Mouse (Mus musculus) lung, embryonic 16.5 days (tissue): ENCODE measurements around the gene Bag1. TPM values are rescaled to one million over a fixed set of nuclear protein-coding genes. Genes with fewer than 3 reads are reported as not detected.

Experiments
- ATAC-seq: fragments of 200-750 bp; cut with Nextera tagmentation; 2 replicates; pipeline ENCODE4 v1.8.0; 2017; ENCODE audit warnings: low read depth, mild to moderate bottlenecking, moderate library complexity
- H3K27ac ChIP-seq: fragments of 300-500 bp; sonication (generic); 2 replicates; pipeline ENCODE4 v1.5.1; 2014; ENCODE audit warnings: mild to moderate bottlenecking, control low read depth, low read length
- H3K27me3 ChIP-seq: fragments of 300-500 bp; sonication (generic); 2 replicates; pipeline ENCODE4 v1.6.1; 2014; ENCODE audit warnings: low read depth, low read length, mixed read lengths; ENCODE audit not compliant: control insufficient read depth, insufficient read depth
- H3K36me3 ChIP-seq: fragments of 300-500 bp; sonication (generic); 2 replicates; pipeline ENCODE4 v1.6.1; 2014; ENCODE audit warnings: low read length; ENCODE audit not compliant: control insufficient read depth, insufficient read depth
- H3K4me1 ChIP-seq: fragments of 300-500 bp; sonication (generic); replicated peaks from 2 replicates; pipeline ENCODE4 v1.6.1; 2014; ENCODE audit warnings: low read length, mixed read lengths; ENCODE audit not compliant: control insufficient read depth, insufficient read depth
- H3K4me2 ChIP-seq: fragments of 300-500 bp; sonication (generic); 2 replicates; pipeline ENCODE4 v1.6.1; 2014; ENCODE audit warnings: low read depth, low read length, control low read depth
- H3K4me3 ChIP-seq: fragments of 300-500 bp; sonication (generic); 2 replicates; pipeline ENCODE4 v1.5.1; 2014; ENCODE audit warnings: mild to moderate bottlenecking, low read length, control low read depth
- H3K9ac ChIP-seq: fragments of 300-500 bp; sonication (generic); 2 replicates; pipeline ENCODE4 v1.6.1; 2014; ENCODE audit warnings: low read length, control low read depth
- H3K9me3 ChIP-seq: fragments of 300-500 bp; sonication (generic); 2 replicates; pipeline ENCODE4 v1.6.1; 2016; ENCODE audit warnings: low read length; ENCODE audit not compliant: control insufficient read depth
- WGBS: fragments of 180-500 bp; shearing (Covaris S2); extraction: QIAGEN DNeasy Blood & Tissue Kit; methylation state at CpG from one replicate; pipeline ENCODE4 v1.1.7; 2014; 5-methylcytosine and 5-hydroxymethylcytosine counted together
- polyA plus RNA-seq: library from polyadenylated mRNA; unstranded; fragments of >200 nt; fragmentation: Nextera tagmentation; extraction: Ambion mirVana; gene quantifications from 2 replicates; pipeline ENCODE4 v1.2.1, GENCODE M21; 2015

The Bag1 gene
- polyA plus RNA-seq, 1 experiment from 2014 or later, result 187 TPM

DNA sequence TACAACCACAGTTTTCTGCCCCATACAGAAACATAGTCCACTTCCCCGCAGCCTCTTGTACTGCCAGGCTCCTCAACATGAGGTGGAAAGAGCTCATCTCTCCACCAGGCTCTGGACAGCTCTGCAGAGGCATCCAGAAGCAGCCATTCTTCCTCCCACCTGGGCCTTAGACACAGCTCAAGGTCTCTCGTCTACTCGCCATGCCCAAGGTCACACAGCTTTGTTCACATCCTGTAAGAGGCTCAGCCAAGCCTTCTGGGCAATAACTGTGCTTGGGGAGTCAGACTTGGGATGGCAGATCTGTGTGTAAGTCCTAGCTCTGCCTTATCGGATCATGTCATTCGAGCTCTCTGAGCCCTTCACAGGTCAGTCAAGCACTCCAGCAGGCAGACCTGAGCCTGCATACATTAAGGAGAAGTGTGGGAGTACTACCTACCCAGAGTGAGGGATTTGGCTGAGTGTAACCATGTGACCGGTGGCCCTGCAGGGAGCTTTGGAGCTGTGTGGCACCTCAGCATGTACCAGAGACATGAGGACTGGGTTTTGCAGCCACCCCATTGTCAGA, 24.9 kb downstream of the Bag1 start:
- H3K4me1 ChIP-seq, result peaks cover 4% of the 10 kb centered on the region
- no peak for ATAC-seq
- H3K4me2 ChIP-seq, result no peak overlapping the region
- no peaks in the 10 kb centered on the region for H3K9me3 ChIP-seq
- H3K9ac ChIP-seq, result no peak overlapping the region
- no peak overlapping the region for H3K27ac ChIP-seq
- H3K4me3 ChIP-seq, result no peak overlapping the region
- WGBS, result 68% methylated on average over 6 of the region's 6 CpGs
- H3K27me3 ChIP-seq, result no peaks in the 10 kb centered on the region
- no peaks in the 10 kb centered on the region for H3K36me3 ChIP-seq

DNA sequence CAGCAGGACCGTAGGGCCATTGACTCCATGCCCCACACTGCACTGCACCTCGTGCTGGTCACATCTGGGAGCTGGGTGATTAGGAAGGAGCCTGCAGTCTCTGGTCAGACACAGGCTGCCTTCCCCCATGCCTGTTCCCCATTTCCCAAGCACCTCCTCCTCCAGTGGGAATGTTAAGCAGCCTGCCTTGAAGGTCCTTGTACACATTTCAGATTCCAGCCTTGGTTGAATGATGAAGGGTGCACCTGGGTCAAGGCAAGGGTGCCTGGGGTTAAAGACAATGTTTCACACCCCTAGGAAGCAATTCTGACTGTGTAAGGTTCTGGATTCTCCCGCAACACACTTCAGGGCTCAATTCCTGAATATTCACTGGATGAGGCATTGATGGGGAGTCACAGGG, 26.8 kb downstream of the Bag1 start:
- no peak overlapping the region for H3K9ac ChIP-seq
- H3K4me1 ChIP-seq, result peaks cover 4% of the 10 kb centered on the region
- ATAC-seq, result no peak
- H3K36me3 ChIP-seq, result no peaks in the 10 kb centered on the region
- no peak overlapping the region for H3K27ac ChIP-seq
- no peak overlapping the region for H3K4me2 ChIP-seq
- H3K4me3 ChIP-seq, result no peak overlapping the region
- WGBS, result 42% methylated on average over 3 of the region's 3 CpGs
- H3K9me3 ChIP-seq, result no peaks in the 10 kb centered on the region
- no peaks in the 10 kb centered on the region for H3K27me3 ChIP-seq

DNA sequence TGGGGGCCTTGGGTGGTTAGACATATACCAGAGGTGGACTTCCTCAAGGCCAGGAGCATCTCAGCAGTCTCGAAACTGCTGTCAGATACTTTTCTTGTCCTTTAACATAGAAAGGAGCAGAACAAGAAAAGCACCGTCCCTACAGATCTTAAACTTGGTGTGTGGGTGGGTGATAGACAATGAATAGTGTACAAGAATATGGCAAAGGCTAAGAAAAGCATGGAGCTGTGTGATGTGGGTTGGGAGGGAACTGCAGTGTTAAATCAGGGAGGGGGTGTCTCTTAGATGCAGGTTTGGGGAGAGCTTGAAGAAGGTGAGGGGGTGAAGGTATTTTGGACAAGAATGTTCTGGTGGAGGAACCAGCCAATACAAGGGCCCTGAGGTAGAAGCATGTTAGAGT, 27.5 kb downstream of the Bag1 start:
- H3K36me3 ChIP-seq, result no peaks in the 10 kb centered on the region
- H3K9me3 ChIP-seq, result no peaks in the 10 kb centered on the region
- no peak overlapping the region for H3K27ac ChIP-seq
- H3K9ac ChIP-seq, result no peak overlapping the region
- no peak overlapping the region for H3K4me2 ChIP-seq
- no peaks in the 10 kb centered on the region for H3K27me3 ChIP-seq
- H3K4me3 ChIP-seq, result no peak overlapping the region
- peaks cover 4% of the 10 kb centered on the region for H3K4me1 ChIP-seq
- ATAC-seq, result no peak
- WGBS, result 77% methylated on average over 2 of the region's 2 CpGs

DNA sequence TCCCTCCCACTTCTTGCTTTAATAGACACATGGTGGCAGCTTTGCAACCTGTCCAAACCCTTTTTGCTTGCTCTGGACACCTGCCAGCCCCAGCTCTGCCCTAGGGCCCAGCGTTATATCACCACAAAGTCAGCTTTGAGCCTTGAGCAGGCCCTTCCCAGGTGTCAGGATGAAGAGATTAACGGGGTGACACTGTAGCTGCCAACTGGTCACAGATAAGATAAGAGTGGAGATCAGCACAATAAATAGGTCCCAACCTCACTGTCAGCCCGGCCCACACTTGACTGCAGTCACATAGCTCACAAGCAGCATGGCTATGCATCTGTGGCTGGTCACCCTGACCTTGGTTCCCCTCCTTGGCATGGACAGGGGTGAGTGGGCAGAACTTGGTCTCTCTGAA, 28.3 kb downstream of the Bag1 start, which contains the start of gene Spink4:
TSS of gene Spink4 (plus strand) at position 268 of the 400 bp plus-strand sequence.
- Histone ChIP-seq H3K9me3 (no peaks in the 10 kb centered on the region), H3K27me3 (no peaks in the 10 kb centered on the region), H3K9ac (no peak within 1 kb of the TSS), H3K4me3 (no peak within 1 kb of the TSS), H3K27ac (no peak within 1 kb of the TSS), H3K36me3 (no peaks in the 10 kb centered on the region), H3K4me1 (peaks cover 4% of the 10 kb centered on the region), H3K4me2 (no peak within 1 kb of the TSS)
- WGBS, result 4% methylated on average over 3 of the region's 3 CpGs
- ATAC-seq, result no peak

DNA sequence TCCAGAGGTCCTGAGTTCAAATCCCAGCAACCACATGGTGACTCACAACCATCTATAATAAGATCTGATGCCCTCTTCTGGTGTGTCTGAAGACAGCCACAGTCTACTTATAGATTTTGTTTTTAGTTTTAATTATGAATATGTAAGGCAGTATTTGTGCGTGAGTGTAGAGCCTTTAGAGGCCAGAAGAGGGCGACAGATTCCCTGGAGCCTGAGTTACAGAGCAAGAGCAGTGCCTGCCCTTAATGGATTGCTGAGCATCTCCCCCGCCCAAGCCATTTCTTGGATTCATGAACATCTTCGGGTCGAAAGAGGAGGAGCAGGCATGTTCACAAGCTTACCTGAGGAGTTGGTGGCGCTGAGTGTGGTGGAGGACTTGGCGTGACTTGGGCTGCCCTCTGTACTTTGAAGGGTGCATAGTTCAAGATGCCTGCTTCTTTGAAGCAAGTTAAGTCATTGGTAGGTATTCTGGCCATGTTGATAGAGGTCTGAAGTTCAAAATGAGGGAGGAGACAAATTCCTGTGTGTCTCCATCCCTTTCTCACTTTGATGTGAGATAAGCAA, 31.4 kb downstream of the Bag1 start:
- Histone ChIP-seq H3K36me3 (no peaks in the 10 kb centered on the region), H3K27me3 (no peaks in the 10 kb centered on the region), H3K27ac (no peak overlapping the region), H3K9me3 (no peaks in the 10 kb centered on the region), H3K4me1 (peaks cover 4% of the 10 kb centered on the region), H3K9ac (no peak overlapping the region), H3K4me2 (no peak overlapping the region), H3K4me3 (no peak overlapping the region)
- 82% methylated on average over 7 of the region's 7 CpGs for WGBS
- no peak for ATAC-seq

DNA sequence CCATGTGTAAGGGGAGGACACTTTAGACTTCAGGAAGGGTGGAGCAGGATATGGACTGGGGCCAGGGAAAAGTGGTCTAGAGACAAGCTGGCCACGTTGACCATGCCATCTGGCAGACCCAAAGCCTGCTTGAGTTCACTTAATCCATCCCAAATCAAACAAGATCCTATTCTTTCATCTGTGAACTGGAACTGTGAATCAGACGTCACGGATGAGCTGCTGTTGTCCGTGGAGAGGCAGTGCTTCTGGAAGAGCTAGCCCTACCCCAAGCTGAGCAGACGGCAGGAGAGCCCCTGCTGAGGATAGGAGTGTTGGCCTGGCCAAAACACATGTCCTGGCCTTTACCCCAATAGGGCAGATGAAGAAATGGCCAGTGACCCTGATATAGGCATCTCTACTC, 32.1 kb downstream of the Bag1 start:
- H3K4me3 ChIP-seq, result no peak overlapping the region
- WGBS, result 64% methylated on average over 5 of the region's 5 CpGs
- H3K36me3 ChIP-seq, result no peaks in the 10 kb centered on the region
- no peak overlapping the region for H3K4me2 ChIP-seq
- peaks cover 4% of the 10 kb centered on the region for H3K4me1 ChIP-seq
- ATAC-seq, result no peak
- H3K9me3 ChIP-seq, result no peaks in the 10 kb centered on the region
- H3K27ac ChIP-seq, result no peak overlapping the region
- H3K27me3 ChIP-seq, result no peaks in the 10 kb centered on the region
- peak overlapping the region; percentile 4; the same call in 1 of the 2 replicates for H3K9ac ChIP-seq

DNA sequence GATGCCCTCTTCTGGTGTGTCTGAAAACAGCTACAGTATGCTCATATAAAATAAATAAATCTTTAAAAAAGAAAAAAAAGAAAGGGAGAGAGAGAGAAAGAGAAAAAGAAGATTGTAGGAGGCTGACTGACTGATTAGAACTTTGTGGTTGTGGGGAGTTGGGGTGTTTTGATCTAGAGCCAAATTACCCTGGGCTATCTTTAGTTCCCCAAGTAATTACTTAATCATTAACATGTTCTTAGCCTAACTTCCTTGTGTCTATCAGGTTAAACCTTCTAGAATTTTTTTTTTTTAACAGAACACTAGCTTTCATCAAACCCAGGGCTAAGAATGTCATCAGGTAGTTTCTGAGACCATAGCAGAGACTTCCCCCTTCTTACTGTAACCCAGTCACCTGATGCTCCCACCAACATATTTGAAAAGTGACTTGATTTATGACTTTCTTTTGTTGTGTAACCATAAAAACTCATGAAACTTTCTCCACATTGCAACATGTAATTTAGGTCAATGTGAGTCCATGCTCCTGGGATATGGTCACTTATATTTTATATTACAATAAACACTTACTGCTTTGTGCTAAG, 33.7 kb downstream of the Bag1 start:
- ATAC-seq, result no peak
- H3K4me1 ChIP-seq, result no peaks in the 10 kb centered on the region; the same call in 1 of the 2 replicates
- no peak overlapping the region for H3K4me2 ChIP-seq
- H3K27me3 ChIP-seq, result no peaks in the 10 kb centered on the region
- H3K27ac ChIP-seq, result no peak overlapping the region
- no peaks in the 10 kb centered on the region for H3K36me3 ChIP-seq
- no peak overlapping the region for H3K4me3 ChIP-seq
- H3K9me3 ChIP-seq, result no peaks in the 10 kb centered on the region
- no peak overlapping the region for H3K9ac ChIP-seq

DNA sequence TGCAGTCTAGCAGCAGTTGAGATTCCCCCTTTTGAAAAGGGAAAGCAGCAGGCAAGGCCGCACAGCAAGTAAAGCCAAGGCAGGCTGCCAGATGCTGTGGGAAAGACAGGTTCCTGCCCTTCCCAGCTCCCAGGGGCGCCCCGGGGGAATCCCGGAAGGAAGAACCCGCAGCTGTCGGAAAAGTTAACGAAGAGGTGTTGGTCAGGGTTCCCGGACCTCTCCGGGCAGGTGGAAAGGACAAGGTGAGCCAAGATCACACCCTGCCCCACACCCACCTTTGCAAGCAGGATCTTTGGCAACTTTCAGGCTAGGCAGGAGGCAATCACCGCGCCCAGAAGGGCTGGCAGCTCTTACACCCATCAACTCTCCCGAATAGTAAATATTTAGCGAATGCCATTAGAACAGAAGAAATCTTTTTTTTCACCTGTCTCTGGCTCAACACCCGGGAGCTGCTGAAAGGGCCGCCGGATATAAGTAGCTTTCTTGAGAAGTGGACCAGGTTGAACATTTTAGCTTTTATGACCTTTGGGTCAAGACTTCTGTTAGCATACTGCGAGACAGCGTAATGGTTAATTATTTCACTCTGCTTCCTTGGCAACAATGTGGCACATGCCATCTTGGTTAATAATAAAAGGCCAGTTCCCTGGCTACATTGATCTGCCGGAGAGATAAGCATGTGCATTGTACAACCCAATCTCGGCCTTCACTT, 39.7 kb downstream of the Bag1 start:
- H3K4me1 ChIP-seq, result no peaks in the 10 kb centered on the region
- H3K4me3 ChIP-seq, result no peak overlapping the region
- WGBS, result 25% methylated on average over 20 of the region's 20 CpGs
- no peaks in the 10 kb centered on the region for H3K9me3 ChIP-seq
- H3K4me2 ChIP-seq, result peak overlapping the region; percentile 24; the same call in 1 of the 2 replicates
- H3K27ac ChIP-seq, result peak overlapping the region; percentile 85
- H3K36me3 ChIP-seq, result no peaks in the 10 kb centered on the region
- no peaks in the 10 kb centered on the region for H3K27me3 ChIP-seq
- 0 out of 2 replicates have a peak overlapping the region, but pooled peaks have one; percentile 0 for H3K9ac ChIP-seq
- ATAC-seq, result peak; percentile 80

DNA sequence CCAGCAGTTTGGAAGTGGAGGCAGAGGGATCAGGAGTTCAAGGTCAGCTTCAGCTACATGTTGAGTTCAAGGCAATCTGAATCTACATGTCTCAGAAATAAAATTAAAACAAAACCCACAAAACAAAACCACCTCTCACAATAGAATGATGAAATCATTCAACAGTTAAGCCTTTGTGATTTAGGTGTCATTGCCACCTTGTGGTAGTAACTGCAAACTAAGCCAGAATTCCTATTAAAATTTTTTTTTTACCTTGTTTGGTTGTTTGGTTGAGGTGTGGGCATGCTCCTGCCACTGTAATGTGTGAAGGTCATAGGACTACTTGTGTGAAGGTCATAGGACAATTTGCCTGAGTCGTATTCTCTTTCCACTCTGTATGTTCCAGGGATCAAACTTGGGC, 41.8 kb downstream of the Bag1 start:
- H3K4me2 ChIP-seq, result no peak overlapping the region
- H3K4me1 ChIP-seq, result no peaks in the 10 kb centered on the region
- no peak overlapping the region for H3K27ac ChIP-seq
- no peaks in the 10 kb centered on the region for H3K9me3 ChIP-seq
- no peaks in the 10 kb centered on the region for H3K36me3 ChIP-seq
- no peaks in the 10 kb centered on the region for H3K27me3 ChIP-seq
- ATAC-seq, result no peak
- 36% methylated on average over 1 of the region's 1 CpGs for WGBS
- no peak overlapping the region for H3K4me3 ChIP-seq
- no peak overlapping the region for H3K9ac ChIP-seq
